Mouse (Mus musculus) lung, embryonic 14.5 days (tissue): Measurements from ENCODE around the gene Cntnap2. TPM values are rescaled to one million over a fixed set of nuclear protein-coding genes. Genes with fewer than 3 reads are reported as not detected.
A peak's percentile ranks its signal among the peaks of the same experiment; 100 is the strongest.
"Not testable (repeated sequence)": the region's sequence is repeated elsewhere in the genome, so short reads cannot be mapped to it uniquely, and the experiment has no call there.

Experiments used
- ATAC-seq: fragments of 200-750 bp; cut with Nextera tagmentation; 2 replicates; pipeline ENCODE4 v1.8.0; 2017; ENCODE audit warnings: mild to moderate bottlenecking, moderate TSS enrichment, moderate library complexity; ENCODE audit not compliant: insufficient read depth
- DNase-seq: peaks from one replicate; pipeline ENCODE4 v3.0.0-alpha.2; 2015
- H3K27ac ChIP-seq: fragments of 300-500 bp; sonication (generic); 2 replicates; pipeline ENCODE4 v1.5.1; 2014; ENCODE audit warnings: low read depth, mild to moderate bottlenecking, moderate library complexity
- H3K27me3 ChIP-seq: fragments of 300-500 bp; sonication (generic); 2 replicates; pipeline ENCODE4 v1.6.1; 2014; ENCODE audit warnings: low read length, control low read depth; ENCODE audit not compliant: insufficient read depth
- H3K36me3 ChIP-seq: fragments of 300-500 bp; sonication (generic); 2 replicates; pipeline ENCODE4 v1.6.1; 2014; ENCODE audit warnings: control low read depth; ENCODE audit not compliant: insufficient read depth
- H3K4me1 ChIP-seq: fragments of 300-500 bp; sonication (generic); 2 replicates; pipeline ENCODE4 v1.6.1; 2014; ENCODE audit warnings: antibody characterized with exemption, control low read depth; ENCODE audit not compliant: insufficient read depth
- H3K4me2 ChIP-seq: fragments of 300-500 bp; sonication (generic); 2 replicates; pipeline ENCODE4 v1.6.1; 2014; ENCODE audit warnings: mild to moderate bottlenecking
- H3K4me3 ChIP-seq: fragments of 300-500 bp; sonication (generic); 2 replicates; pipeline ENCODE4 v1.5.1; 2014; ENCODE audit warnings: low read depth, low read length
- H3K9ac ChIP-seq: fragments of 300-500 bp; sonication (generic); 2 replicates; pipeline ENCODE4 v1.6.1; 2014
- H3K9me3 ChIP-seq: fragments of 300-500 bp; sonication (generic); 2 replicates; pipeline ENCODE4 v1.6.1; 2016; ENCODE audit warnings: low read depth, low read length, control low read depth
- CTCF ChIP-seq: IDR thresholded peaks from 2 replicates; pipeline ENCODE4 v1.5.1; 2016; ENCODE audit warnings: antibody characterized with exemption, low read depth
- WGBS: fragments of 180-500 bp; shearing (Covaris S2); extraction: QIAGEN DNeasy Blood & Tissue Kit; methylation state at CpG from one replicate; pipeline ENCODE4 v1.1.7; 2014; 5-methylcytosine and 5-hydroxymethylcytosine counted together
- polyA plus RNA-seq: library from polyadenylated mRNA; unstranded; fragments of >200 nt; fragmentation: Nextera tagmentation; extraction: Ambion mirVana; gene quantifications from 2 replicates; pipeline ENCODE4 v1.2.1, GENCODE M21; 2014

The Cntnap2 gene
- polyA plus RNA-seq, 1 experiment from 2014 or later, result 1.0 TPM

DNA sequence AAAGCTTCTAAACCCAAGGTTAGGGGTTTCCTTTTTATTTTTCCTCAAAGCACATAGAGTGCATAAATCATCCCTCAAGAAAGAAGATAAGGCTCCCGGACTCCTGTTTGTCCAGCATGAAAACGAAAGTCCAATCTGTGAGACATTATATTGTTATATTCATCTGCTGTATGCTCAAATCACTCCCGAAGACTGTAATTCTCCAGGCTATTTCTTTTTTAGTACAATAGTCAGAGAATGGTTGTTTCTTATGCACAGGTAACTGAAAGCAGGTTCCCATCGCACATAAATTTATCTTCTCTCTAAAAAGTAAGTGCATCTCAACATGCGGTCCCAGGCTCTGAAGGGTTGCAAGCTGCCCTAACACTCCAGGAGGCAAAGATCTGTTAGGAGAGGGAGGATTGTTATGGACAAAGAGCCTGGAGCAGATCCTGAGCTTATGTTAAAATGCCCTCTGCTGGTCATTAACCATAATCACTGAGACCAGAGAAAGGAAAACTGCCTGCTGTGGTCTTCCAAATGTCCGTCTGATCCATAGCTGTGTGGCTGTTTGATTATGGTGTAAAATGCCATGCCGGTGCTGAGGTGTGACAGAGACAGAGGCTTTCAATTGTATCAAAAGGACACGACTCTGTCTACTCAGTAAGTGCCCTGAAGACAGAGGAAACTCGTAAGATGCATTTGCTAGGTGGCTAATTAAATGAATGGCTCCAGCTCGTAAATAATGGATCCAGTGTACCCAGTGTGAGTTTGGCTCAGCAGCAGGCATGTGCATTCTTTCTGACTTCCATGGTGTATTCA lies 2116.4 kb downstream of the Cntnap2 start:
- DNase-seq, result peak; percentile 76
- H3K4me2 ChIP-seq, result peak overlapping the region; percentile 39; the same call in 1 of the 2 replicates
- TF ChIP-seq CTCF, result peak; percentile 69
- peak; percentile 62; the same call in 1 of the 2 replicates for ATAC-seq
- H3K4me1 ChIP-seq, H3K4me3 ChIP-seq, H3K27me3 ChIP-seq, H3K27ac ChIP-seq, H3K9me3 ChIP-seq, H3K9ac ChIP-seq, H3K36me3 ChIP-seq: not testable (repeated sequence)
- 22% methylated on average over 10 of the region's 10 CpGs for WGBS

DNA sequence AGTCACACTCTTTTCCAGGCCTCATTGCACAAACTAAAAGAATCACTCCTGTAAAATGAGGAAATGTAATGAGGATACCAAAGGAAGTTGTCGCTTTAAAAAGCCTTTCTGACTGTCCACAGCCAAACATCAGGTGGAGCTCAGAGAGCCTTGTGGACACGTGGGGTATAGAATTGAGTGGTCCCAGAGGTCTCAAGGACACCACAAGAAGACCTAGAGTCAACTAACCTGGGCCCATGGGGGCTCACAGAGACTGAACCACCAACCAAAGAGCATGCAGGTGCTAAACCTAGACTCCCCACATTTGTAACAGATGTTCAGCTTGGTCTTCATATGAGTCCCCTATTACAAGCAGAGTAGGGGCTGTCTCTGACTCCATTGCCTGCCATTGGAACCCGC lies 2117.0 kb downstream of the Cntnap2 start:
- H3K9me3 ChIP-seq, DNase-seq, ATAC-seq, H3K27ac ChIP-seq, H3K4me2 ChIP-seq, H3K9ac ChIP-seq, H3K4me3 ChIP-seq, H3K36me3 ChIP-seq, H3K27me3 ChIP-seq, H3K4me1 ChIP-seq: not testable (repeated sequence)
- WGBS, result 52% methylated on average over 3 of the region's 3 CpGs

DNA sequence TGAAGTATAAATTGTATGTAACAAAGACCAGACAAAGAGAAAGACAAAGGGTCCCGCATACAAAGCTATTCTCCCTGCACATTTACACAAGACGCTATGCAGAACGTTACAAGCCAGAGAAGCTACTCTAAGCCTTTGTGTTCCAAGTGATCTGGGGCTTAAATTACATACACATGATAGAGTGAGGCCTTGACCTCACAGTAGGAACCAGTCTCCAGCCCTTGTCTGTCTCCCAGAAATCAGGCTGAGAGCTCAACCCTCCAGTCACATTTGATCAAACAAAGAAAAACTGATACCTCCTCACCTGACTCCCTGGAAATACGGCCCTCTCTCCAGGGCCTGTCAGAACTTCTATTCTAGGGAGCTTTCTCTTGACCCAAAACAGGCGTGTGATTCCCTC lies 2122.2 kb downstream of the Cntnap2 start:
- H3K4me2 ChIP-seq, H3K4me3 ChIP-seq, ATAC-seq, H3K9ac ChIP-seq, H3K36me3 ChIP-seq, H3K27ac ChIP-seq, H3K27me3 ChIP-seq, DNase-seq, H3K9me3 ChIP-seq, H3K4me1 ChIP-seq: not testable (repeated sequence)
- WGBS, result 56% methylated on average over 5 of the region's 5 CpGs

DNA sequence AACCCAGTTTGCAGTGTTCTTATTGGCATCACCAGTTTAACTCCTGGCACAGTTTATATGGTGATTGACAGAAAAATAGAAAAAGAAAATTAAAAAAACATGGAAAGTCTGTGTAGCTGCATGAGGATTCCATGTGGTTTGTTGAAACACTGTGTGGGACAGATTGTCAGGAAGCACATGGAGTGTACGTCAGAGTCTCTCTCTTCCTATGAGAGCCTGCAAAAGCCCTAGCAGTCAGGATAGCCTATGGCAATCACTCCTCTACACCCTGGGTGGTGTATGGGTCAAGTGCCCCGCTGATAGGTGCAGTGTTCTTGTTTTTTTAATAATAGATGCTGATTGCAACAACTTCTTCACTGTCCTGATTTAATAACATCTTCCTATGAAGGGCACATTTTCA lies 2123.1 kb downstream of the Cntnap2 start:
- TF ChIP-seq CTCF, result no peak
- WGBS, result 50% methylated on average over 2 of the region's 2 CpGs
- no peak overlapping the region for H3K27ac ChIP-seq
- H3K4me2 ChIP-seq, result no peak overlapping the region
- no peak for ATAC-seq
- H3K9me3 ChIP-seq, result no peaks in the 10 kb centered on the region
- DNase-seq, result no peak
- no peaks in the 10 kb centered on the region for H3K27me3 ChIP-seq
- H3K4me1 ChIP-seq, result no peaks in the 10 kb centered on the region
- no peak overlapping the region for H3K4me3 ChIP-seq
- no peak overlapping the region for H3K9ac ChIP-seq
- no peaks in the 10 kb centered on the region for H3K36me3 ChIP-seq

DNA sequence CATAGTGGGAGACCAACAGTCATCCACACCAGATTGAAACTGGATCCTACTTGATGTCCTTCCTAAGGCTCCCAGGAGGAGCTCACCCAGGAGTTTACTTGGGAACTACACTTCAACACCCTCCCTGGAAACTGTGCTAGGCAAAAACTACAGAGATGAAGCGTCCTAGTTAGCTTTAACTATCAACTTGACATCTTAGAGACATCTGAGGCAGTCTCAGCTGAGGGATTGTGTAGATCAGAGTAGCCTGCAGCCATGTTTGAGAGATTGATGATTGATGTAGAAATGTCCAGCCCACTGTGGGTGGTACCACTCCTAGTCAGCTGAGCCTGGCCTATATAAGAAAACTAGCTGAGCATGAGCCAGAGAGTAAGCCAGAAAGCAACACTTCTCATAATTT lies 2123.6 kb downstream of the Cntnap2 start:
- H3K36me3 ChIP-seq, result no peaks in the 10 kb centered on the region
- ATAC-seq (no peak), DNase-seq (no peak)
- no peaks in the 10 kb centered on the region for H3K9me3 ChIP-seq
- no peak for TF ChIP-seq CTCF
- no peak overlapping the region for H3K4me3 ChIP-seq
- H3K4me2 ChIP-seq, result no peak overlapping the region
- H3K27me3 ChIP-seq, result no peaks in the 10 kb centered on the region
- H3K27ac ChIP-seq, result no peak overlapping the region
- WGBS, result 52% methylated on average over 1 of the region's 1 CpGs
- no peak overlapping the region for H3K9ac ChIP-seq
- no peaks in the 10 kb centered on the region for H3K4me1 ChIP-seq

- H3K4me3 ChIP-seq, H3K9me3 ChIP-seq: not testable (repeated sequence)
Measured at GRCm38 (mm10) chr6:47183850-47184249, 2124.7 kb downstream of the Cntnap2 start.

GRCm38 (mm10) chr6:47188193-47188592 lies 2129.0 kb downstream of the Cntnap2 start:
- no peak overlapping the region for H3K9ac ChIP-seq
- H3K4me2 ChIP-seq, result no peak overlapping the region
- peak; percentile 66 for DNase-seq
- H3K9me3 ChIP-seq, result no peaks in the 10 kb centered on the region
- WGBS, result 59% methylated on average over 7 of the region's 7 CpGs
- H3K27me3 ChIP-seq, result no peaks in the 10 kb centered on the region
- no peak overlapping the region for H3K27ac ChIP-seq
- no peak for ATAC-seq
- no peaks in the 10 kb centered on the region for H3K36me3 ChIP-seq
- TF ChIP-seq CTCF, result peak; percentile 61
- H3K4me3 ChIP-seq, result no peak overlapping the region
- no peaks in the 10 kb centered on the region for H3K4me1 ChIP-seq

More at GRCm38 (mm10) chr6:47183850-47184249, 2124.7 kb downstream of the Cntnap2 start:
- not testable (repeated sequence) for H3K36me3 ChIP-seq, H3K4me1 ChIP-seq, DNase-seq, H3K4me2 ChIP-seq, ATAC-seq, H3K27ac ChIP-seq, H3K9ac ChIP-seq, H3K27me3 ChIP-seq

GRCm38 (mm10) chr6:47188596-47188995 lies 2129.4 kb downstream of the Cntnap2 start:
- not testable (repeated sequence) for H3K4me3 ChIP-seq, H3K9me3 ChIP-seq, H3K36me3 ChIP-seq, H3K27me3 ChIP-seq, ATAC-seq, H3K4me2 ChIP-seq, DNase-seq, H3K4me1 ChIP-seq, H3K9ac ChIP-seq, H3K27ac ChIP-seq
- WGBS, result 88% methylated on average over 6 of the region's 6 CpGs
